Mouse (Mus musculus) limb, embryonic 11.5 days (tissue): ENCODE data around the gene Kdm5a. TPM values are rescaled to one million over a fixed set of nuclear protein-coding genes. Genes with fewer than 3 reads are reported as not detected.

Experiments used
- ATAC-seq: fragments of 200-750 bp; cut with Nextera tagmentation; 2 replicates; pipeline ENCODE4 v1.8.0; 2017; ENCODE audit warnings: low read depth; ENCODE audit not compliant: insufficient number of reproducible peaks, low FRiP score, low TSS enrichment
- DNase-seq: peaks from one replicate; pipeline ENCODE4 v3.0.0-alpha.2; 2015; ENCODE audit warnings: low spot score
- H3K27ac ChIP-seq: fragments of 300-500 bp; sonication (generic); replicated peaks from 2 replicates; pipeline ENCODE4 v1.5.1; 2014; ENCODE audit warnings: low read depth, mild to moderate bottlenecking, low read length
- H3K27me3 ChIP-seq: fragments of 300-500 bp; sonication (generic); 2 replicates; pipeline ENCODE4 v1.6.1; 2014; ENCODE audit warnings: mild to moderate bottlenecking, low read length, mixed read lengths; ENCODE audit not compliant: control insufficient read depth, insufficient read depth
- H3K36me3 ChIP-seq: fragments of 300-500 bp; sonication (generic); 2 replicates; pipeline ENCODE4 v1.6.1; 2014; ENCODE audit warnings: mild to moderate bottlenecking, low read length, moderate library complexity, mixed read lengths; ENCODE audit not compliant: control insufficient read depth, insufficient read depth
- H3K4me1 ChIP-seq: fragments of 300-500 bp; sonication (generic); 2 replicates; pipeline ENCODE4 v1.6.1; 2014; ENCODE audit warnings: low read length, mixed read lengths; ENCODE audit not compliant: control insufficient read depth, insufficient read depth
- H3K4me2 ChIP-seq: fragments of 300-500 bp; sonication (generic); 2 replicates; pipeline ENCODE4 v1.6.1; 2014; ENCODE audit warnings: low read depth, mild to moderate bottlenecking, moderate library complexity; ENCODE audit not compliant: severe bottlenecking
- H3K4me3 ChIP-seq: fragments of 300-500 bp; sonication (generic); 2 replicates; pipeline ENCODE4 v1.5.1; 2014; ENCODE audit warnings: low read depth, low read length
- H3K9ac ChIP-seq: fragments of 300-500 bp; sonication (generic); 2 replicates; pipeline ENCODE4 v1.6.1; 2014; ENCODE audit warnings: mild to moderate bottlenecking, low read length
- H3K9me3 ChIP-seq: fragments of 300-500 bp; sonication (generic); 2 replicates; pipeline ENCODE4 v1.6.1; 2016; ENCODE audit warnings: low read length; ENCODE audit not compliant: control insufficient read depth
- WGBS: fragments of 180-500 bp; shearing (Covaris S2); extraction: QIAGEN DNeasy Blood & Tissue Kit; methylation state at CpG from one replicate; pipeline ENCODE4 v1.1.7; 2014; 5-methylcytosine and 5-hydroxymethylcytosine counted together
- polyA plus RNA-seq: library from polyadenylated mRNA; unstranded; fragments of >200 nt; fragmentation: Nextera tagmentation; extraction: Ambion mirVana; gene quantifications from 2 replicates; pipeline ENCODE4 v1.2.1, GENCODE M21; 2014

Gene Kdm5a
- polyA plus RNA-seq, 1 experiment from 2014 or later, result 51.7 TPM

DNA sequence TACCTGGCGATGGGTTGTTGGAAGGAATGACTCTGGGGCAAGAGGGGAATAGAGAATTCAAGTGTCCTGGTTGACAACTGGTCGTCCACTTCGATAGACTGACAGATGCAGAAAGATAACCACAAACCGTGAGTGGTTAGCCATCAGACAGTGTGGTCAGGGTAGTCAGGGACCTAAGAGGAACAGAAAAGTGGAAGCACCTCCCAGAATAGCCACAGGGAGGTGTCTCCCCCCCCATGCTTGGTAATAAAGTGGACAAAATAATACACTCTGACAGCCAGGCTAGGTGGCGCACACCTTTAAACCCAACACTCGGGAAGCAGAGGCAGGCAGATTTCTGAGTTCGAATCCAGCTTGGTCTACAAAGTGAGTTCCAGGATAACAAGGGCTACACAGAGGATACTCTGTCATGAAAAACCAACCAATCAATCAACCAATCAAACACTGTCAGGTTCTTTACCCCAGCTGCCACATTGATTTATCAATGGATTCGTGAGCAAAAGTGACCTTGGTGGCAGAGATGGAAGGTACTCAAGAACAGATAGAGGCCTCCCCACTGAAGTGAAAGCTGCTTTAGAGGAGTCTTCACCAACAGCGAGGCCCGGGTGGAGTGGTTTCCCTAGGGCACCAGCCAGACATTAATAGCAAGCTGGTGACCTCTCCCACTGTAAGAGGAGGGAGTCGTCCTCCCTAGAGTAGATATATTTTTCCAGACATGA is 88.6 kb downstream of the Kdm5a start:
- no peaks in the 10 kb centered on the region for H3K4me1 ChIP-seq
- no peaks in the 10 kb centered on the region for H3K9me3 ChIP-seq
- 91% methylated on average over 11 of the region's 11 CpGs for WGBS
- no peaks in the 10 kb centered on the region for H3K36me3 ChIP-seq
- no peak overlapping the region for H3K9ac ChIP-seq
- H3K27ac ChIP-seq, result no peak overlapping the region
- no peak overlapping the region for H3K4me2 ChIP-seq
- no peak for ATAC-seq
- no peak for DNase-seq
- no peak overlapping the region for H3K4me3 ChIP-seq
- no peaks in the 10 kb centered on the region for H3K27me3 ChIP-seq

DNA sequence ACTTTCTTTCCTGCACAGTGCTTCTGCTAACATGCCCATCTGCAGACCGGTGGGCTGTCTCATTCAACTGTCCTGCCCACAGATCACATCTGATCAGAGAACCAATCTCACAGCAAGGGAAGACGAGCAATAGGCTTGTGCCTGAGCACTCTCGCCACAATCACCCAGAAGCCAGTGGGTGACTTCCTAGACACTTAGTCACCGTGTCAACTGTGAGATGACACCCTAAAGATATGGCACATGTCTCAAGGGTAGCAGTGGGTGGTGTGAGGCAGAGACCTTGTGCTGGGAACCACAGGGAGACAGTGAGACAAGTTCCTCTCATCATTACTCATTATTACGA is 89.2 kb downstream of the Kdm5a start:
- no peaks in the 10 kb centered on the region for H3K36me3 ChIP-seq
- no peaks in the 10 kb centered on the region for H3K4me1 ChIP-seq
- H3K4me3 ChIP-seq, result no peak overlapping the region
- no peak for ATAC-seq
- WGBS, result 86% methylated on average over 5 of the region's 5 CpGs
- no peak overlapping the region for H3K4me2 ChIP-seq
- H3K9ac ChIP-seq, result no peak overlapping the region
- DNase-seq, result no peak
- no peaks in the 10 kb centered on the region for H3K9me3 ChIP-seq
- H3K27ac ChIP-seq, result no peak overlapping the region
- H3K27me3 ChIP-seq, result no peaks in the 10 kb centered on the region

DNA sequence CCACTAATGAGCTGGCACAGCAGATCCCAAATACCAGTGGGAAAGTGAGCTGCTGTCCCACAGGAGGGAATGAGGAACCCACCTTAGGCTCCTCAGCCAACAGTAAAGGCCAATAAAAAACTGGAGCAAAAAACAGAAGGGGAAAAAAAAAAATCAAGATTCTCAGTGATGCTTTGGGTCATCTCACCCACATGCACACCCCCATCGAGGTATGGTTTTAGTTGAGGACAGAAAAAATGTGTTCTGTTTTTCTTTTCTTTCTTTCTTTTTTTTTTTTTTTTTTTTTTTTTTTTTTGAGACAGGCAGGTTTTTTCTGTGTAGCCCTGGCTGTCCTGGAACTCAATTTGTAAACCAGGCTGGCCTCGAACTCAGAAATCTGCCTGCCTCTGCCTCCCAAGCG is 89.6 kb downstream of the Kdm5a start:
- no peak for ATAC-seq
- H3K27me3 ChIP-seq, result no peaks in the 10 kb centered on the region
- no peak overlapping the region for H3K9ac ChIP-seq
- no peak for DNase-seq
- no peak overlapping the region for H3K4me3 ChIP-seq
- H3K36me3 ChIP-seq, result no peaks in the 10 kb centered on the region
- no peak overlapping the region for H3K4me2 ChIP-seq
- H3K4me1 ChIP-seq, result no peaks in the 10 kb centered on the region
- 89% methylated on average over 3 of the region's 3 CpGs for WGBS
- no peak overlapping the region for H3K27ac ChIP-seq
- H3K9me3 ChIP-seq, result no peaks in the 10 kb centered on the region

DNA sequence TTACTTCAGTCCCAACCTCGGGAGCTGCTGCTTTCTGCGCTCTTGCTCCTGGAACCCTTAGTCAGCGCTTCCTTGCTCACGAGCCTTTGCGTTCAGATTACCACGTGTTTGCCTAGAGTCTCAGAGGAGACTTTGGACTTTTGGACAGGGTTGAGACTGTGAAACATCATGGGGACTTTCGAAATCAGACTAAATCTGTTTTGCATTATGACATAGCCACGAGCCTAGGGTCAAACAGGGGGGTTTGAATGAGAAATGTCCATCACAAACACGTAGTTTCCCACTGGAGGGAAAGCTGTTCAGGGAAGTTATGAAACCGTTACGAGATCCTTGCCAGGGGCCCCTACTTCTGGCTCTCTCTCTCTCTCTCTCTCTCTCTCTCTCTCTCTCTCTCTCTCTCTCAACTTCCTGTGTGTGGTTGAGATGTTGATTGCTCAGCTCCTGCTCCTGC is 90.7 kb downstream of the Kdm5a start:
- Histone ChIP-seq H3K27me3 (no peaks in the 10 kb centered on the region), H3K9ac (no peak overlapping the region), H3K27ac (no peak overlapping the region), H3K9me3 (no peaks in the 10 kb centered on the region), H3K4me1 (no peaks in the 10 kb centered on the region), H3K4me2 (no peak overlapping the region), H3K4me3 (no peak overlapping the region), H3K36me3 (no peaks in the 10 kb centered on the region)
- DNase-seq (no peak), ATAC-seq (no peak)
- WGBS, result 46% methylated on average over 11 of the region's 11 CpGs

DNA sequence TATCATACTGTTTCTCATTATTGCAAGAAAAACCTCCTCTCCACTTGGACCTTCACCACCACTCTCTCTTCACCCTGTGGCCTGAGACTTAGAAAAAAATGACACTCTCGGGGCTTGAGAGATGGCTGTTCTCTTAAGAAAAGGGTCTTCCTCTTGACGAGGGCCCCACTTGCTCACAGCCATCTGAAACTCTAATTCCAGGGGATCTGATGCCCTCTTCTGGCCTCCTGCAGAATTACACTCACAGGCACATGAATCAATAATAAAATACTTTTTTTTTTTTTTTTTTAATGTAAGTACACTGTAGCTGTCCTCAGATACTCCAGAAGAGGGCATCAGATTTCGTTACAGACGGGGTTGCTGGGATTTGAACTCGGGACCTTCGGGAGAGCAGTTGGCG is 93.2 kb downstream of the Kdm5a start:
- H3K27ac ChIP-seq, result no peak overlapping the region
- H3K36me3 ChIP-seq, result no peaks in the 10 kb centered on the region
- WGBS, result 69% methylated on average over 7 of the region's 7 CpGs
- H3K4me3 ChIP-seq, result no peak overlapping the region
- no peak overlapping the region for H3K4me2 ChIP-seq
- H3K27me3 ChIP-seq, result peaks cover 8% of the 10 kb centered on the region
- DNase-seq, result no peak
- no peak overlapping the region for H3K9ac ChIP-seq
- ATAC-seq, result no peak
- no peaks in the 10 kb centered on the region for H3K9me3 ChIP-seq
- no peaks in the 10 kb centered on the region for H3K4me1 ChIP-seq

DNA sequence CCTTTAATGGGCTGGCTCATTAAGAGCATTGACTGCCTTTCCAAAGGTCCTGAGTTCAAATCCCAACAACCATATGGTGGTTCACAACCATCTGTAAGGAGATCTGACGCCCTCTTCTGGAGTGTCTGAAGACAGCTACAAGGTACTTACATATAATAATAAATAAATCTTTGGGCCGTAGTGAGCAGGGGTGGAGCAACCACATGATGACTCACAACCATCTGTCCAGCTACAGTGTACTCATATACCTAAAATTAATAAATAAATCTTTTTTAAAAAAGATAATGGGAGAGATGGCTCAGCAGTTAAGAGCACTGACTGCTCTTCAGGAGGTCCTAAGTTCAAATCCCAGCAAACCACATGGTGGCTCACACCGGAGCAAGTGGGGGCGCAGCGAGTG is 93.8 kb downstream of the Kdm5a start:
- Histone ChIP-seq H3K27ac (no peak overlapping the region), H3K36me3 (no peaks in the 10 kb centered on the region), H3K27me3 (peaks cover 15% of the 10 kb centered on the region), H3K9ac (no peak overlapping the region), H3K9me3 (no peaks in the 10 kb centered on the region), H3K4me1 (no peaks in the 10 kb centered on the region), H3K4me3 (no peak overlapping the region), H3K4me2 (no peak overlapping the region)
- ATAC-seq, result no peak
- 93% methylated on average over 5 of the region's 5 CpGs for WGBS
- no peak for DNase-seq

DNA sequence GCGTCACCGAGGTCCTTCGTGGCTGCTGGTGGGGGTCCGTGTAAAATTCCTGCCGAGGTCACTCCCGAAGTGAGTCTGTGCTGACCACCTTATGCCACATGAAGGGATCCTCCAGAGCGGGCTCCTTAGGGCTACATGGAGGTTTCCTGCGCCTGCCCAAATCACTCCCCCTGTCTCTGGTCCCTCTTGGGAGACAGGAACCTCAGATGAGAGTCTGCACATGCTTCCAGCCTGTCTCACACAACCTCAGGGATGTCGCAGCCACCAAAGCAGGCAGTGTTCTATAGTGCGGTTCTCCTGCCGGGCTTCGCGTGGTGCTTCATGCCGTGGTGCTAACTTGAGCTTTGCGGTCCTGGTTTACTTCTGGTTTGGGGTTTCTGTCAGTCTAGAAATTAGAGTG is 97.3 kb downstream of the Kdm5a start:
- ATAC-seq, result no peak
- Histone ChIP-seq H3K27ac (no peak overlapping the region), H3K4me3 (no peak overlapping the region), H3K27me3 (peaks cover 34% of the 10 kb centered on the region), H3K4me1 (peaks cover 7% of the 10 kb centered on the region; the same call in 1 of the 2 replicates), H3K9ac (no peak overlapping the region), H3K9me3 (no peaks in the 10 kb centered on the region), H3K36me3 (no peaks in the 10 kb centered on the region), H3K4me2 (no peak overlapping the region)
- 69% methylated on average over 15 of the region's 15 CpGs for WGBS
- DNase-seq, result no peak

DNA sequence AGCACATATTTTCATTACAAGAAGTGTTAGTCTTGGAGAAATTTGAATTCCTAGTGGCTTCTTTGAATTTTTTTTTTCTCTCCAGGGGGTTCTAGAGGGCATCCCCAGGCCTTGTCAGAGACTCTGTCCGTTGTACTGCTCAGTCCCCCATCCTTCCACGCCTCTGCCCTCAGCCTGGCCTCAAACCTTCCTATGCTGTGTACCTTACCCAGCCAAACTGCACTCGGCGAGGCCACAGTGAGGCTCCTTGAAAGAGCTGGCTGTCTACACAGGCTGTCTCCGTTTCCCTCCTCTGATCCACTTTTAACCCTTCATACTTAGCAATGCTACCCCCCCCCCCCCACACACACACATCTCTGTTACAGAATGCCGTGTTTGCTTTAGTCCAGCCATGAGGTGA is 98.3 kb downstream of the Kdm5a start:
- Histone ChIP-seq H3K9ac (no peak overlapping the region), H3K36me3 (no peaks in the 10 kb centered on the region), H3K9me3 (no peaks in the 10 kb centered on the region), H3K4me2 (no peak overlapping the region), H3K4me1 (peaks cover 7% of the 10 kb centered on the region; the same call in 1 of the 2 replicates), H3K27ac (no peak overlapping the region), H3K27me3 (peaks cover 34% of the 10 kb centered on the region), H3K4me3 (no peak overlapping the region)
- no peak for DNase-seq
- WGBS, result 56% methylated on average over 6 of the region's 6 CpGs
- no peak for ATAC-seq
